Mouse (Mus musculus) CD4-positive, CD25-positive, alpha-beta regulatory T cell, adult 2 months (primary cell): ENCODE measurements at regions not wholly inside any gene's neighbourhood (a gene's known extent, or its start where the extent isn't known, plus 50 kb on each side); places are given as distances from the start of the nearest gene placed in this dataset.

ENCODE experiments used
- DNase-seq: peaks from one replicate; pipeline ENCODE4 v3.0.0-alpha.2; 2012; ENCODE audit warnings: low read depth, low spot score

GRCm38 (mm10) chr3:144255596-144256550 is 50.9 kb upstream of the Lmo4 start:
- DNase-seq = no peak
